Mouse (Mus musculus) liver, postnatal 0 days (tissue): ENCODE data around the gene Ogfod2.

Experiments used
- CTCF ChIP-seq: sonication (generic); IDR thresholded peaks from 2 replicates; pipeline ENCODE4 v1.5.1; 2016; ENCODE audit warnings: antibody characterized with exemption, low read depth
- EP300 ChIP-seq: IDR thresholded peaks from 2 replicates; pipeline ENCODE4 v1.6.1; 2016; ENCODE audit warnings: antibody characterized with exemption, low read depth, mild to moderate bottlenecking

DNA sequence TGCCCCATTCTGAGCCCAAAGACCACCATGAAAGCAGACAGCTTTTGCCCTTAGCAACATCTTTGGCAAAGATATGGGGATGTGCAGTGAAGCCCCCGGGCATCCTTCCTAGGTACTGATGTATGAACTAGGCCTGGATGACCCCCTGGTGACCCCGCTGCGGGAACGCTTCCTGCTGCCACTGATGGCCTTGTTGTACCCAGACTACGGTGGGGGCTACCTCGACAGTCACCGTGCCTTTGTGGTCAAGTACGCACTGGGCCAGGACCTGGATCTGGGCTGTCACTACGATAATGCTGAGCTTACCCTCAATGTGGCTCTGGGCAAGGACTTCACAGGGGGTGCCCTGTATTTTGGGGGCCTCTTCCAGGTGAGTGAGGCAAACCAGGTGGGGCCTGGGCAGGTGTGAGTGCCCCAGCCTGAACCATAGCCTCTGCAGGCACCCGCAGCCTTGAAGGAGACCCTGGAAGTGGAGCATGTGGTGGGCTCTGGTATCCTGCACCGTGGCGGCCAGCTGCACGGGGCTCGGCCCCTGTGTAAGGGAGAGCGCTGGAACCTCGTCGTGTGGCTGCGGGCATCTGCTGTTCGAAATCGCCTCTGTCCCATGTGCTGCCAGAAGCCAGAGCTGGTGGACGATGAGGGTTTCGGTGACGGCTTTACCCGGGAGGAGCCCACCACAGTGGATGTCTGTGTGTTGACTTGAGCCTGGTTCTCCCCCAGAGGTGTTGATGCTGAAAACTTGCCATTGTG lies 2.4 kb downstream of the Ogfod2 start:
- no peak for TF ChIP-seq EP300
- TF ChIP-seq CTCF, result no peak
